Mouse (Mus musculus): ENCODE results near the gene Arid3a. TPM values are rescaled to one million over a fixed set of nuclear protein-coding genes. Genes with fewer than 3 reads are reported as not detected.
A peak's percentile ranks its signal among the peaks of the same experiment; 100 is the strongest.

Arid3a gene
- polyA plus RNA-seq, 1 experiment: 7.0 TPM

DNA sequence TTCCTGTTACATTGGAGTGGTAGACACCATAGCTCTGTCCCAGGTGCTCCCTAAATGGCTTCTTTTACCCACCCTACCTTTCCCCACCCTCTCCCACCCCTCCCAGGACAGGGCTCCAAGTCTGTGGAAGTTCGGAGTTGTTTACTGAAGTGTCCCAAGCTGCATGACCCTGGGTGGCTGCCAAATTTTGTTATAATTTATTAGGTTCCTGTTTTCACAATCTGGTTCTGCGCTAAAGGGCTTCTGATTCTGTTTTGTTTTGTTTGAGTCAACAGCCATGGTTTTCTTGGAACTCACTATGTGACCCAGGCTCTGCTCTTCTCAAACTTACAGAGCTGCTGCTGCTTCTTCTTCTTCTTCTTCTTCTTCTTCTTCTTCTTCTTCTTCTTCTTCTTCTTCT lies 37.5 kb upstream of the Arid3a start:
- TF ChIP-seq POLR2A (IDR thresholded peaks at IDR 0.05; ENCODE audit: borderline replicate concordance, extremely low read depth, insufficient read depth, insufficient read length, poor library complexity, severe bottlenecking) (no peak), CTCF (IDR thresholded peaks at IDR 0.05; ENCODE audit: borderline replicate concordance, extremely low read depth, insufficient read depth, insufficient read length) (no peak)
- no peak for DNase-seq (ENCODE audit: low read depth)

DNA sequence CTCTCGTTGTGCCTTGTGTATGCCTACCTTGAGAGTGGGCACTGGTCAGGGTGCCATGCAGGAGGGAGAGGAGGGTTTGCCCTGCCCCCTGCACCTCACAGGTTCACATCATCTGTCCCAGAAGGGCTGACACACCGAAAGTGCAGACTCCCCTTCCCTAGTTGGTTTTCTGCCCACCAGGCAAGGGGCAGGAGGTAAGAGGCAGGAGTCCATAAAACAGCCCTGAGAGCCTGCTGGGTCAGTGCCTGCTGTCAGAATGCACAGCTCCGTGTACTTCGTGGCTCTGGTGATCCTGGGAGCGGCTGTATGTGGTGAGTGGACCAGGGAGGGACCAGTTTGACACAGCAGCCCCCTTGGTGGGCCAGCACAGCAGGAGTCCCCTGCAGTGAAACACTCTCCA lies 36.2 kb upstream of the Arid3a start, which contains the start of gene Cfd:
Cfd (plus strand) TSS at position 184 of the 400 bp plus-strand sequence.
- DNase-seq (ENCODE audit: low read depth): no peak
- no peak for TF ChIP-seq CTCF (IDR thresholded peaks at IDR 0.05; ENCODE audit: borderline replicate concordance, extremely low read depth, insufficient read depth, insufficient read length)
- TF ChIP-seq POLR2A (IDR thresholded peaks at IDR 0.05; ENCODE audit: borderline replicate concordance, extremely low read depth, insufficient read depth, insufficient read length, poor library complexity, severe bottlenecking): no peak

GRCm38 (mm10) chr10:79892451-79893118 lies 34.3 kb upstream of the Arid3a start:
- TF ChIP-seq CTCF (IDR thresholded peaks at IDR 0.05; ENCODE audit: borderline replicate concordance, extremely low read depth, insufficient read depth, insufficient read length): peak; percentile 88
- peak; percentile 76 for DNase-seq (ENCODE audit: low read depth)

- TF ChIP-seq CTCF (IDR thresholded peaks at IDR 0.05; ENCODE audit: borderline replicate concordance, extremely low read depth, insufficient read depth, insufficient read length) (no peak), POLR2A (IDR thresholded peaks at IDR 0.05; ENCODE audit: borderline replicate concordance, extremely low read depth, insufficient read depth, insufficient read length, poor library complexity, severe bottlenecking) (no peak)
- DNase-seq (ENCODE audit: low read depth): no peak
These were observed 30.5 kb upstream of the Arid3a start for GRCm38 (mm10) chr10:79896306-79896705.

DNA sequence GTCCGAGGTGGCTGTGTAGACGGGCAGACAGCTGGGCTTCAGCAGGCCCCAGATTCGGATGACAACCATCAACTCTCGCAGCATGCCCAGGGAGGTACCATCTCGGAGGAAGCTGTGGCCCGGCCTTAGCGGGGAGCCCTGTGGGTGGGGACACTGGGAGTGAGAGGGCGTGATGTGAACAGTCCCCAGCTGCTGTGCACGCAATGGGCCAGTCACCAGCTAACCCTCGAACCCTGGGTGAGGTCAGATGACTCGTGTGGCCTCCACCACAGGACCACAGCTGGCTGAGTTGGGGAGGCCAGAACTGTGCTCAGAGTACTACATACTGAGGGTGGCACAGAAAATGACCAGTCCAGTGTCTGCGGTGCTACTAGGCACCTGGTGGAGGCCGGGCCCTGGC lies 30.0 kb upstream of the Arid3a start:
- DNase-seq (ENCODE audit: low read depth): no peak
- TF ChIP-seq CTCF (IDR thresholded peaks at IDR 0.05; ENCODE audit: borderline replicate concordance, extremely low read depth, insufficient read depth, insufficient read length) (no peak), POLR2A (IDR thresholded peaks at IDR 0.05; ENCODE audit: borderline replicate concordance, extremely low read depth, insufficient read depth, insufficient read length, poor library complexity, severe bottlenecking) (no peak)

DNA sequence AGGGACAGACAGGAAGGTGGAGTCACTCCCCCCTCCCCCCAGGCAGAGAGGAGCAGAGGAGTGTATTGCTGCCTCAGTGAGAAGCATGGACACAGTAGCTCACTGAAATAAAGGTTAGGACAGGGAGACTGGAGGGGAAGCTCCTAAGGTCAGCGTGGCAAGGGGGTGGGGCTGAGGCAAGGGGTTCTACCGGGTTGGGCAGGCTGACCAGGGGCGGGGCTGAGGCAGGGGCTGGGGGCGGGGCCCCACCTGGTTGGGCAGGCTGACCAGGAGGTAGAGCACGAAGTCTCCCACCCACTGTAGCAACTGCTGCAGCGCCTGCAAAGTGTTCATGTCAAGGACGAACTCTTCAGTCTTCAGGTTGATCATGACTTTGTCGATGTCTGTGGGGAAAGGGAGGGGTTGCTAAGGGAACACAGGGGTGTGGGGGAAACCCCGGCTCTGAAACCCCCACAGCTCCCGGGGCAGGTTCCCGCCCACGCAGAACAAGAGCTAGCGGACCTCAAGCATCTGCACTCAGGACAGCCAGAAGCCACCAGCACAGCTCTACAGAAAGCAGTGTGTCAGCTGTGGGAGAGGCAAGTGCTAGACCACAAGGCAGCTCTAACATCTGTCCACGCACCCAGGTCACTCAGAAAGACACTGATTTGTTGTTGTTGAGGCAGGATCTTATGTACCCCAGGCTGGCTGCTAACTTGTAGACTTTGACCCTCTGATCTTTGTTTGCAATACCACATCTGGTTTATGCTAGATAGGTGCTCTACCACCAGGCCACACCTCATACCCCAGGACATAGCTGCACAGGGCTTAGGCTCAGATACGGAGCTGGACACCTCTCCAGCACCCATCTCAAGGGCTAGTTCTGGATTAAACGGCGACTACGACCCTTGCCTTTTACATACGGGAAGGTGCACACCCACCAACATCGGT lies 29.3 kb upstream of the Arid3a start:
- TF ChIP-seq POLR2A (IDR thresholded peaks at IDR 0.05; ENCODE audit: borderline replicate concordance, extremely low read depth, insufficient read depth, insufficient read length, poor library complexity, severe bottlenecking): no peak
- no peak for TF ChIP-seq CTCF (IDR thresholded peaks at IDR 0.05; ENCODE audit: borderline replicate concordance, extremely low read depth, insufficient read depth, insufficient read length)
- no peak for DNase-seq (ENCODE audit: low read depth)

GRCm38 (mm10) chr10:79900951-79901410 lies 25.9 kb upstream of the Arid3a start:
- peak; percentile 86 for DNase-seq (ENCODE audit: low read depth)
- TF ChIP-seq POLR2A (IDR thresholded peaks at IDR 0.05; ENCODE audit: borderline replicate concordance, extremely low read depth, insufficient read depth, insufficient read length, poor library complexity, severe bottlenecking) (no peak), CTCF (IDR thresholded peaks at IDR 0.05; ENCODE audit: borderline replicate concordance, extremely low read depth, insufficient read depth, insufficient read length) (peak; percentile 47)

DNA sequence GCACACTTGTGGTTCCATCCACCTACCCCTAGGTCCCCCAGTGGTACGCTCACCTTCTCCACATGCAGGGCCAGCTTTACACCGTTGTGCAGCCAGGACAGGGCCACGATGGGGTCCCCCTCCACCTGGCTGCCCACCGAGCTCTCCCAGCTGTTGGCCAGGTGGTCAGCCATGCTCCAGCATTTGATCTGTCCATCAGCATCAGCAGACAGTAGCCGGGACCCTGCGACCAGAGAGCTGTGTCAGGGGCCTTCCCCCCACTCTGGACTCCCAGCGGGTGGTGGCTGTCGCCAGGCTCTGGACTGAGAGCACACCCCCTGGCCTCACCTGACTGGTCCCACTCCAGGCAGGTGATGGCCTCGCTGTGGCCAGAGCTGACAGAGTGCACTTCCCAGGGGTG lies 20.1 kb upstream of the Arid3a start:
- no peak for TF ChIP-seq POLR2A (IDR thresholded peaks at IDR 0.05; ENCODE audit: borderline replicate concordance, extremely low read depth, insufficient read depth, insufficient read length, poor library complexity, severe bottlenecking)
- DNase-seq (ENCODE audit: low read depth): no peak

- no peak for DNase-seq (ENCODE audit: low read depth)
- no peak for TF ChIP-seq POLR2A (IDR thresholded peaks at IDR 0.05; ENCODE audit: borderline replicate concordance, extremely low read depth, insufficient read depth, insufficient read length, poor library complexity, severe bottlenecking)
- TF ChIP-seq CTCF (IDR thresholded peaks at IDR 0.05; ENCODE audit: borderline replicate concordance, extremely low read depth, insufficient read depth, insufficient read length): no peak
These were observed 19.4 kb upstream of the Arid3a start for GRCm38 (mm10) chr10:79907415-79907814.

DNA sequence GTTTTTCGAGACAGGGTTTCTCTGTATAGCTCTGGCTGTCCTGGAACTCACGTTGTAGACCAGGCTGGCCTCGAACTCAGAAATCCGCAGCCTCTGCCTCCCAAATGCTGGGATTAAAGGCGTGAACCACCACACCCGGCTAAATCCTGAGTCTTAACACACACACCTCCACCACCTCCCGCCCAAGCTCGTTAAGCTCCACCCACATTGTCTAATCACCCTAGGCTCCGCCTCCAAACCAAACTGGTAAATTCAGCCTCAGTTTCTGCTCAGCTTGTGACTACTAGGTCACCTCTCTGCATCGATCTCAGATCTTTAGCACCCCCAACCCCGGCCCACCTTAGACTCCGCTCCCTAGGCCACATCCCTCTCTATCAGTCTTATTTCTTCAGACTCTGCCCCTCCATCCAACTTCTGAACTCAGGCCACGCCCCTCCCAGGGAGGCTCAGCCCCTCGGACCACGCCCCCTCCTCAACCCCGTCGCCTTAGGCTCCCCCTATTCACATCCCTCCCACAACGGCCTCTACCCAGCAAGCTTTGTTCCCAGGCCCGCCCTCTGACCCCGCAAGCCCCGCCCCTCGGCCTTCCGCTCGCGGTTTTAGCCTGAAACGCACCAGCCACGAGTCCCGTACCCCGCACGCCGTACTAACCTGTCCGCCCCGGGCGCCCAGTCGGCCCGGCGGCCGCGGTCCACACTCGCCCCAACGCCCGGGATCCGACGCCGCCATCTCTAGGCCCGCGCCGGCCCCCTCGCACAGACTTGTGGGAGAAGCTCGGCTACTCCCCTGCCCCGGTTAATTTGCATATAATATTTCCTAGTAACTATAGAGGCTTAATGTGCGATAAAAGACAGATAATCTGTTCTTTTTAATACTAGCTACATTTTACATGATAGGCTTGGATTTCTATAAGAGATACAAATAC lies 18.4 kb upstream of the Arid3a start, which contains the start of gene Med16:
Med16 (minus strand) TSS at position 757 of the 925 bp plus-strand sequence.
- TF ChIP-seq POLR2A (IDR thresholded peaks at IDR 0.05; ENCODE audit: borderline replicate concordance, extremely low read depth, insufficient read depth, insufficient read length, poor library complexity, severe bottlenecking) (peak; percentile 85), CTCF (IDR thresholded peaks at IDR 0.05; ENCODE audit: borderline replicate concordance, extremely low read depth, insufficient read depth, insufficient read length) (no peak)
- DNase-seq (ENCODE audit: low read depth): peak; percentile 98
